Mouse (Mus musculus): ENCODE measurements around the gene Kbtbd6. TPM values are rescaled to one million over a fixed set of nuclear protein-coding genes. Genes with fewer than 3 reads are reported as not detected.
A peak's percentile ranks its signal among the peaks of the same experiment; 100 is the strongest.

The Kbtbd6 gene
- polyA plus RNA-seq, 1 experiment from 2014 or later, result 4.6 TPM

DNA sequence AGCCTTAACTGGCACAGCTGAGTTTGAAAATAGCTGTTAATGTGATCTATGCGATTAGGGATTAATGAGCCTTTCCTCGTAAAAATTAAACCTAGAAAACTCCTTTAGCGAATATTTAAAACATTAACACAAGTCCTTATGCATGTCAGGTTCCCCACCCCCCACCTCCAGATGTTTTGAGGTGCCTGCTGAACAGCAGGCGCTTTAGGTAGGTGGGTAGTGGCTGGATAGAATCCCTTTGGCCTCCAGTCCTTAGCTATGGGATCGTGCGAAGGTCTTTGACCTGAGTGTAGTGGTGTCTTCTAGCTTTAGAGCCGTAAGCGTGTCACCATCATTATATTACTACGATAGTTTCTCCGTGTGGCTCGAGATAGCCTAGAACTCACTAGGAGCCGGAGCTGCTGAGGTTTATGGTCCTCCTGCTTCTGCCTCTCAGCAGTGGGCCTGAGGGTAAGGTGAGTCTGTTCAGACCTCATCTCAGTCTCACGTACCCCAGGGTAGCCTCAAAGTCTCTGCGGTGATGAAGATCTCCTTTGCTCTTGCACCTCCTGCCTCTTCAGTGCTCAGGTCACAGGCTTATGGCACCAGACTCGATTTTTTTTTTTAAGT, 31.2 kb downstream of the Kbtbd6 start:
- H3K9me3 ChIP-seq, result no peaks in the 10 kb centered on the region
- H3K36me3 ChIP-seq, result peaks cover 5% of the 10 kb centered on the region; the same call in 1 of the 2 replicates
- H3K4me1 ChIP-seq, result peaks cover 60% of the 10 kb centered on the region

DNA sequence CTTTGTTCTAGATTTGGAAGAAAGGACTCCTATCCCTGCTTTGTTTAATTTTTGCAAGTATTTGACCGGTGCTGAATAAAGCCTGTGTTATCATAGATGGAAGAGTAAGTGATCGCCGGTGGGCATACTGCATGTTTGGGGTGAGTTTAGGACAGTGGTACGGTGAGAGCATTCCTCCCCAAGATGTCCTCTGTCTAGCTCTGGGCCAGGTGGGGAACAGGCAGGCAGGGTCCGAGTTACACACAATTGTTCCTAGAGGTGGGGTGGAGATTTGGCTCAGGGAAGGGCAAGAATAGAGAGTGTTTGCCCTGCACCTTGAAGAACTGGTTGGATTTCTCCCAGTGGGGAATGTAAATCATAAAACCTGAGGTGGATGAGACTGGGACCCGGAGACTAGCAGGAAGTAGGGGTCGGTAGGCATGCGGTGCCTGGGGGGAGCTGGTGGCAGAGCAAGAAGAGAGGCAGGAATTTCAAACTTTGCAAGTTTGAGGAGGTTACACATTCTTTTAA, 32.0 kb downstream of the Kbtbd6 start:
- peak overlapping the region; percentile 75 for H3K4me3 ChIP-seq
- no peaks in the 10 kb centered on the region for H3K27me3 ChIP-seq
- peak overlapping the region; percentile 75 for H3K4me2 ChIP-seq
- ATAC-seq (ENCODE audit: borderline replicate concordance, extremely low read depth, low FRiP score, low TSS enrichment), result no peak
- H3K36me3 ChIP-seq, result no peaks in the 10 kb centered on the region
- H3K4me1 ChIP-seq, result peaks cover 67% of the 10 kb centered on the region
- peak overlapping the region; percentile 96; the same call in 1 of the 2 replicates for H3K9ac ChIP-seq
- 40% methylated on average over 8 of the region's 8 CpGs for WGBS
- no peaks in the 10 kb centered on the region for H3K9me3 ChIP-seq
- H3K27ac ChIP-seq, result peak overlapping the region; percentile 99

More for the DNA sequence above, 31.2 kb downstream of the Kbtbd6 start:
- H3K9ac ChIP-seq, result peak overlapping the region; percentile 96
- no peak for ATAC-seq (ENCODE audit: borderline replicate concordance, extremely low read depth, low FRiP score, low TSS enrichment)
- H3K4me2 ChIP-seq, result peak overlapping the region; percentile 75
- H3K4me3 ChIP-seq, result peak overlapping the region; percentile 75
- WGBS, result 14% methylated on average over 15 of the region's 15 CpGs
- H3K27ac ChIP-seq, result peak overlapping the region; percentile 99
- no peaks in the 10 kb centered on the region for H3K27me3 ChIP-seq

DNA sequence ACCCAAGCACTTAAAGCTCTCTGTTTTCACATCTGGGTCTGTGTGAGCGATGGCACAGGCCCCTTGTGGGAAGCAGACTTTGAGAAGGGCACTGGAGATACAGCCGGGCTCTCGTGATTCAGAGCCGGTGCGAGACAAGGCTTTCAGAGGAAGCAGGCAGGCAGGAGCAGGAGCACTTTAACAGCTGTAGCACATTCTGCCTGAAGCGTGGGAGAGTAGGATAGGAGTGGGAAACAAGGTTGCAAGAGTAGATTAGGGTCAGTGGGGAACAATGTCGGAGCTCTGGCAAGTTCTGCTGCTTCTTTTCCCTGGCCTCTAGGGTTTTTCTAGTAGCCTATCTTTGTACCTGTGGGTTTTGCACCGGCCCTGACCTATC, 35.0 kb downstream of the Kbtbd6 start:
- Histone ChIP-seq H3K9me3 (no peaks in the 10 kb centered on the region), H3K36me3 (no peaks in the 10 kb centered on the region), H3K27ac (peak overlapping the region; percentile 75), H3K27me3 (no peaks in the 10 kb centered on the region), H3K4me1 (peaks cover 63% of the 10 kb centered on the region), H3K9ac (no peak overlapping the region), H3K4me3 (peak overlapping the region; percentile 33), H3K4me2 (peak overlapping the region; percentile 55)
- no peak for ATAC-seq (ENCODE audit: borderline replicate concordance, extremely low read depth, low FRiP score, low TSS enrichment)
- 26% methylated on average over 8 of the region's 8 CpGs for WGBS

DNA sequence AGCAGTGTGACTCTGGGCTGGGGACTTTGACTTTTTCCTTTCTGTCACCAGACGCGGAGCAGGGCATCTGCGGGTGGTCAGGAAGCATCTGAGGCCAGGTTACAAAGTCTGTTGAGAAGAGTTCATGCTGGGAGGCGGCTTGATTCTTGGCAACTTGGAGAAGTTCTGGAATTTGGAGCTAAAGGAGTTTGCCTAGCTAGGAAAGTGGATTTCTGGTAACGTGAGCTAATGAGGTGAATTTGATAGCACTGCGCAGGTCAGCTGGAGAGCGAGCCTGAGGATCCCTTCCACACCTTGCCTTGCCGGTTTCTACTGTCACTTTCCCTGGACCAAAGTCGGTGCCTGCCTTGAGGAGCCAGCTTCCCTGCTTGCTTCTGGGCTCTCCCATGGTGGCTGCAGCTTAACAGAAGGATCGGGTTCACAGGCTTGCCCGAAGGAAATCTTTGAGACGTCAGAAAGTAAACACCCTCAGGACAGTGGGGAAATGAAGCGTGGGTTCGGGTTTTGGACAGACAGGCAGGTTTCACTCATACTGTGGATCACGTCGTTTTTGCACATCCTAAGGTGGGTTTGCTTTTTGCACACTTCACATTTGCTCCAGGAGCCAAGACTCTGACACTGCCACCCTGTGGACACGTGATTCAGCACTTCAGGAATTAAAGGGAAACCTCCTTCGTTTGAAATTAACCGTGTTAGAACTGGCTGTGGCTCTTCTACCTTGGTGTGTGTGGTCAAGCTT, 35.5 kb downstream of the Kbtbd6 start:
- 5% methylated on average over 19 of the region's 19 CpGs for WGBS
- peaks cover 63% of the 10 kb centered on the region for H3K4me1 ChIP-seq
- no peak overlapping the region for H3K9ac ChIP-seq
- 0 out of 2 replicates have a peak, but pooled peaks have one; percentile 9 for ATAC-seq (ENCODE audit: borderline replicate concordance, extremely low read depth, low FRiP score, low TSS enrichment)
- H3K9me3 ChIP-seq, result no peaks in the 10 kb centered on the region
- H3K27ac ChIP-seq, result peak overlapping the region; percentile 75
- no peaks in the 10 kb centered on the region for H3K27me3 ChIP-seq
- peak overlapping the region; percentile 55 for H3K4me2 ChIP-seq
- peak overlapping the region; percentile 33 for H3K4me3 ChIP-seq
- H3K36me3 ChIP-seq, result no peaks in the 10 kb centered on the region; the same call in 1 of the 2 replicates

DNA sequence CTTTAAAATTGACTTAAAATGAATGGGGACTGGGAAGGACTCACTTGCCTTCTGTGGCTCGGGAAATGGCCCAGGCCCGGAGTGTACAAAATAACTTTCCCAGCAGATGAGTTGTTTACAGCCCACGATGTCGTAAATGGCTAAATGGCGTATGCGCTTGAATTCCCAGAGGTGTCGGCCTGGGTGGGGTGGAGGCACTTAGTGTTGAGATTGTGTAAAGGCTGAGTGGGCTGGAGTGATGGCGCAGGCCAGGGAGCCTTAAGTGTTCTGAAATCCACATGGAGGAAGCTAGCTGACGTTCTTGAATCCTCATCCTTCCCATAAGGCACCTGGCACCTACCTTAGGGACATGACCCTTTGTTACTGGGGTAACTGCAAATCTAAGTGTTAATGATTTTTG, 36.9 kb downstream of the Kbtbd6 start:
- Histone ChIP-seq H3K4me2 (no peak overlapping the region), H3K36me3 (no peaks in the 10 kb centered on the region; the same call in 1 of the 2 replicates), H3K9ac (no peak overlapping the region), H3K4me1 (peaks cover 54% of the 10 kb centered on the region), H3K4me3 (no peak overlapping the region), H3K27ac (no peak overlapping the region), H3K27me3 (no peaks in the 10 kb centered on the region), H3K9me3 (no peaks in the 10 kb centered on the region)
- 77% methylated on average over 9 of the region's 9 CpGs for WGBS
- ATAC-seq (ENCODE audit: borderline replicate concordance, extremely low read depth, low FRiP score, low TSS enrichment), result no peak

DNA sequence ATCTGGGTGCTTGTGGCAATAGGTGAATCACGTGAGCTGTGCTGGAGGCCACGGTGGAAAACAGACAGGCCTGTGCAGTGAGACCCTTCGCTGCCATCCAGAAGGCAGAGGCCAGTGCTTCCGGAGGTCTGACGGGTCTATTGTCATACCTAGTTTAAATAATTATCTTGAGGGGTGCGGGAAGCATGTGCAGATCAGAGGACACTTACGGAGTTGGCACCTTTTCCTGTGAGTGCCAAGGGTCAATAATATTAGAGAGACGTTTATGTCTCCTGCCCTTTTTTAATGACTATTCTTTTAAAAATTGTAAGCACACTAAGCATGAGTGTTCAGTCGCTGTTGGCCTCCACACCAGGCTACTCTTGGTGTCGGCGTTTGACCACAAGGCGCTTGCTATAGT, 37.5 kb downstream of the Kbtbd6 start:
- H3K4me1 ChIP-seq, result peaks cover 48% of the 10 kb centered on the region
- no peak overlapping the region for H3K9ac ChIP-seq
- ATAC-seq (ENCODE audit: borderline replicate concordance, extremely low read depth, low FRiP score, low TSS enrichment), result no peak
- no peaks in the 10 kb centered on the region for H3K27me3 ChIP-seq
- H3K27ac ChIP-seq, result no peak overlapping the region
- H3K4me2 ChIP-seq, result no peak overlapping the region
- H3K36me3 ChIP-seq, result no peaks in the 10 kb centered on the region; the same call in 1 of the 2 replicates
- 59% methylated on average over 12 of the region's 12 CpGs for WGBS
- no peaks in the 10 kb centered on the region for H3K9me3 ChIP-seq
- no peak overlapping the region for H3K4me3 ChIP-seq

DNA sequence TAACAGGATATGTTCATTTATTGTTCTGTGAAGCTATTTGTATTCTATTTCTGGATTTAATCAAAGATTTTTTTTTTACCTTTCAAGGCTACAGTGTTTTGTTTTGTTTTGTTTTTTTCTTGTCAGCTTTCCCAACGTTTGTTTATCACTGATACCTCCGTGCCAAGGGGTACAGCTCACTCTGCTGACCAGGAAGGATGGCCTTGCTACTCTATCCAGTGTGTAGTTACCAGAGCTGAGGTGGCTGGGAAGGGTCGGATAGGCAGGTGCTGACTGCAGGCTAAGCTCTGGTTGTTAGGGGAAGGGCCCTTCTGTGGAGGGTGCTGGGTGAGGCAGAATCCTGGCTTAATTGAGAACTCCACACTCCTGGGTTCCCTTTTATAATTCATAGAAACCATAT, 38.6 kb downstream of the Kbtbd6 start:
- peaks cover 39% of the 10 kb centered on the region for H3K4me1 ChIP-seq
- H3K9me3 ChIP-seq, result no peaks in the 10 kb centered on the region
- H3K4me3 ChIP-seq, result no peak overlapping the region
- no peak overlapping the region for H3K27ac ChIP-seq
- no peak overlapping the region for H3K4me2 ChIP-seq
- no peaks in the 10 kb centered on the region; the same call in 1 of the 2 replicates for H3K36me3 ChIP-seq
- H3K9ac ChIP-seq, result no peak overlapping the region
- ATAC-seq (ENCODE audit: borderline replicate concordance, extremely low read depth, low FRiP score, low TSS enrichment), result no peak
- WGBS, result 52% methylated on average over 3 of the region's 3 CpGs
- H3K27me3 ChIP-seq, result no peaks in the 10 kb centered on the region

DNA sequence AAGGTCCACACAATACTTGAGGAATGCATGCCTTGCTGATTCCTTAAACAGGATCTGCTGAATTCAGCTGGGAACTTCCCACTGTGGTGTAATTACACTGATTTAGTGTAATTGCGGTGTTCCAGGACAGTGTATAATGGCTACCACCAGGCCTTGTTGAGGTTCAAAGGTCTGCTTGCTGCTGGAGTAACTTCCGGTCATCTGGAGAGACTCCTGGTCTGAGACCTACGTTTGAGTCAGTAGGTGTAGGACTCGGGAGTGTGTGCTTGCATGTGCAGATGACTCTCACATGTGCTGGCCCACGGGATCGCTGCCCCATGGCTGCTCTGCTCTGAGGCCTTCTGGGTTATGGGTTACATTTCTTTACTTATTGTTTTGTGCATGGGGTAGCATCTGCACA, 42.7 kb downstream of the Kbtbd6 start:
- no peak overlapping the region for H3K4me2 ChIP-seq
- no peak overlapping the region for H3K27ac ChIP-seq
- H3K4me3 ChIP-seq, result no peak overlapping the region
- ATAC-seq (ENCODE audit: borderline replicate concordance, extremely low read depth, low FRiP score, low TSS enrichment), result no peak
- H3K36me3 ChIP-seq, result no peaks in the 10 kb centered on the region; the same call in 1 of the 2 replicates
- 83% methylated on average over 6 of the region's 6 CpGs for WGBS
- H3K4me1 ChIP-seq, result peaks cover under 1% of the 10 kb centered on the region; the same call in 1 of the 2 replicates
- H3K9me3 ChIP-seq, result no peaks in the 10 kb centered on the region
- H3K27me3 ChIP-seq, result no peaks in the 10 kb centered on the region
- no peak overlapping the region for H3K9ac ChIP-seq

DNA sequence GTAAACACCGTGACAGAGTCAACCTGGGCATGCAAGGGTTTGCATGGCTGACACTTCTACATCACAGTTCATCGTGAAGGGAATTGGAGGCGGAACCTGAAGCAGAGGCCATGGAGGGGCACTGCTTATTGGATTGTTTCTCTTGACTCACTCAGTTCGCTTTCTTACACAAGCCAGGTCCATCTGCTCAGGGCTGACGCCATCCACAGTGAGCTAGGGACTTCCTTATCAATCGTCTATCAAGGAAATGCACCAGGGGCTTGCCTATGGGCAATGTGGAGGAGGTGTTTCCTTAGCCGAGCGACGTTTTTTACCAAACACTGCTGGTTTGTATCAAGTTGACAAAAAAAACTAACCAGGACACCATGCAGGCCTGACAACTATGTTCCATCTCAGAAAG, 47.7 kb downstream of the Kbtbd6 start:
- no peak overlapping the region for H3K4me3 ChIP-seq
- peaks cover 4% of the 10 kb centered on the region; the same call in 1 of the 2 replicates for H3K36me3 ChIP-seq
- 77% methylated on average over 9 of the region's 9 CpGs for WGBS
- no peaks in the 10 kb centered on the region for H3K27me3 ChIP-seq
- peaks cover 10% of the 10 kb centered on the region; the same call in 1 of the 2 replicates for H3K4me1 ChIP-seq
- ATAC-seq (ENCODE audit: borderline replicate concordance, extremely low read depth, low FRiP score, low TSS enrichment), result no peak
- no peaks in the 10 kb centered on the region for H3K9me3 ChIP-seq
- H3K27ac ChIP-seq, result no peak overlapping the region
- no peak overlapping the region for H3K4me2 ChIP-seq
- H3K9ac ChIP-seq, result no peak overlapping the region

DNA sequence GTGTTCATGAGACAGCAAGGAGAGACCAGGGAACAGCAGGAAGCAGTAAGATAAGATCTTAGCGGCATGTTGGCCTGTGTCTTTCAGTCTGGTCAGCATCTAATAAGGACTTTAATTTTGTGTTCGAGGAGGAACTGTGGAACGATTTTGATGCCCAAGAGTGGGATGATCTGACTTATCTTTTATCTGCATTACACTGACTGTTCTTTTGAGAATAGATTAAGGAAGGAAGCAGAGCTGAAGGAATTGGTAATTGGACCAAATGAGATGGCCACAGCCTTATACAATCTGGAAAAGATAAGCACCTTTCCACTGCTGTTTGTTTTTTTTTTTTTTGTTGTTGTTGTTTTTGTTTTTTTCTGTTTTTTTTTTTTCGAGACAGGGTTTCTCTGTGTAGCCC, 49.1 kb downstream of the Kbtbd6 start:
- 81% methylated on average over 4 of the region's 4 CpGs for WGBS
- Histone ChIP-seq H3K9ac (no peak overlapping the region), H3K4me1 (peaks cover 12% of the 10 kb centered on the region; the same call in 1 of the 2 replicates), H3K36me3 (peaks cover 4% of the 10 kb centered on the region; the same call in 1 of the 2 replicates), H3K4me2 (no peak overlapping the region), H3K4me3 (no peak overlapping the region), H3K27ac (no peak overlapping the region), H3K9me3 (no peaks in the 10 kb centered on the region), H3K27me3 (no peaks in the 10 kb centered on the region)
- ATAC-seq (ENCODE audit: borderline replicate concordance, extremely low read depth, low FRiP score, low TSS enrichment), result no peak

DNA sequence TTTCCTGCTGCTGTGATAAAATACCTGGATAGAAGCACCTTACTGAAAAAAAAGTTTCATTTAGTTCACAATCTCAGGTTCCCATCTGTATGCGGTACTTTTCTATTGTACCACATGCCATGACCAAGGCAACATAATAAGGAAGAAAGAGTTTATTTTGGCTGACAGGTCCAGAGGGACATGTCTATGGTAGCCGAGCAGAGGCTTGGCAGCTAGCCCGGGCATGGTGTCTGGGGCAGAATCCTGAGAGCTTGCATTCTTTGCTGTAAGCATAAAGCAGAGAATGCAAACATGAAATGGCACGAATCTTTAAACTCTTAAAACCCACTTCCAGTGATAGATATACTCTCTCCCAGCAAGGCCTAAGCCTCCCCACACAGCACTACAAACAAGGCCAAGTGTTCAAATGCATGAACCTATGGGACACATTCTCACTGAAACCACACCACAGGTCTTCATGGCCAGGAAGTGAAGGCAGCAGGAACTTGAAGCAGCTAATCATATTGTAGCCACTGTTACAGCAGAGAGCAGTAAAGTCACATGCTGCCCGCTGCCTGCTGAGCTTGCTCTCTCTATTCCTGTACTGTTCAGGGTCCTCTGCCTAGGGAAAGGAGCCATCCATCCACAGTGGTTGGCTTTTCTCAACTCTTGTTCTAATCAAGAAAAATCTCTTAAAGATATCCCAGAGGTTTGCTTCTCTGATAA, 51.9 kb downstream of the Kbtbd6 start:
- no peak overlapping the region for H3K9ac ChIP-seq
- H3K4me1 ChIP-seq, result peaks cover 12% of the 10 kb centered on the region; the same call in 1 of the 2 replicates
- H3K27me3 ChIP-seq, result no peaks in the 10 kb centered on the region
- H3K36me3 ChIP-seq, result peaks cover 4% of the 10 kb centered on the region; the same call in 1 of the 2 replicates
- no peak overlapping the region for H3K4me3 ChIP-seq
- H3K4me2 ChIP-seq, result no peak overlapping the region
- H3K27ac ChIP-seq, result peak overlapping the region; percentile 66
- 0 out of 2 replicates have a peak, but pooled peaks have one; percentile 27 for ATAC-seq (ENCODE audit: borderline replicate concordance, extremely low read depth, low FRiP score, low TSS enrichment)
- H3K9me3 ChIP-seq, result no peaks in the 10 kb centered on the region
- 38% methylated on average over 5 of the region's 5 CpGs for WGBS

All from lung, embryonic 15.5 days (tissue).